Mouse (Mus musculus) CH12.LX (cell line): ENCODE measurements around the gene Gas7.

Experiments used
- BHLHE40 ChIP-seq: IDR thresholded peaks from 2 replicates; pipeline ENCODE4 v1.6.1; 2011; ENCODE audit warnings: mild to moderate bottlenecking, low read depth, low read length, improper control_type of control experiment
- CHD1 ChIP-seq: IDR thresholded peaks from 2 replicates; pipeline ENCODE4 v1.6.1; 2012; ENCODE audit warnings: low read depth, low read length, improper control_type of control experiment, inconsistent platforms
- CHD2 ChIP-seq: IDR thresholded peaks from 2 replicates; pipeline ENCODE4 v1.6.1; 2011; ENCODE audit warnings: low read length, improper control_type of control experiment
- CTCF ChIP-seq, 2 experiments: IDR thresholded peaks in 1 of 2; conservative IDR thresholded peaks in 1 of 2; 2 replicates each; pipeline ENCODE4 v1.5.1; 2011 to 2012; ENCODE audit warnings: low read depth in 2 of 2, low read length in 2 of 2, improper control_type of control experiment in 1 of 2, inconsistent platforms in 1 of 2, mild to moderate bottlenecking in 1 of 2, moderate library complexity in 1 of 2
- E2F4 ChIP-seq: IDR thresholded peaks from 2 replicates; pipeline ENCODE4 v1.6.1; 2011; ENCODE audit warnings: low read depth, low read length, improper control_type of control experiment; ENCODE audit not compliant: insufficient replicate concordance
- GABPA ChIP-seq: IDR thresholded peaks from 2 replicates; pipeline ENCODE4 v1.6.1; 2012; ENCODE audit warnings: low read depth, low read length, improper control_type of control experiment, inconsistent platforms; ENCODE audit not compliant: insufficient replicate concordance
- HCFC1 ChIP-seq: IDR thresholded peaks from 2 replicates; pipeline ENCODE4 v1.6.1; 2012; ENCODE audit warnings: low read depth, mild to moderate bottlenecking, inconsistent platforms, low read length, improper control_type of control experiment
- JUN ChIP-seq: IDR thresholded peaks from 2 replicates; pipeline ENCODE4 v1.6.1; 2011; ENCODE audit warnings: low read depth, mild to moderate bottlenecking, low read length, improper control_type of control experiment, moderate library complexity; ENCODE audit not compliant: insufficient read depth
- NELFE ChIP-seq: IDR thresholded peaks from 2 replicates; pipeline ENCODE4 v1.6.1; 2011; ENCODE audit warnings: low read depth, low read length, improper control_type of control experiment
- POLR2A ChIP-seq: IDR thresholded peaks from 2 replicates; pipeline ENCODE4 v1.6.1; 2011; ENCODE audit warnings: low read depth, mild to moderate bottlenecking, improper control_type of control experiment, low read length
- POLR2AphosphoS2 ChIP-seq: IDR thresholded peaks from 2 replicates; pipeline ENCODE4 v1.6.1; 2011; ENCODE audit warnings: low read depth, low read length, improper control_type of control experiment
- USF1 ChIP-seq: IDR thresholded peaks from 2 replicates; pipeline ENCODE4 v1.6.1; 2014; ENCODE audit warnings: low read depth, mild to moderate bottlenecking, inconsistent platforms, low read length, improper control_type of control experiment

- TF ChIP-seq POLR2A: no peak
- no peak for TF ChIP-seq CTCF (conservative IDR thresholded peaks at IDR 0.05 in 1 of 2, IDR thresholded peaks at IDR 0.05 in 1 of 2; ENCODE audit: low read depth in 2 of 2, low read length in 2 of 2)
- no peak for TF ChIP-seq JUN
- TF ChIP-seq CHD2: no peak
- no peak for TF ChIP-seq CHD1
- TF ChIP-seq GABPA: no peak
- TF ChIP-seq HCFC1: no peak
- no peak for TF ChIP-seq USF1
- TF ChIP-seq BHLHE40: no peak
- no peak for TF ChIP-seq NELFE
- no peak for TF ChIP-seq POLR2AphosphoS2
- no peak for TF ChIP-seq E2F4
These were observed 81.2 kb downstream of the Gas7 start for GRCm38 (mm10) chr11:67536413-67536812.
